ENCODE assay signal across 23 mouse cellular contexts in genomic region chr8:12497420-12497819, GRCm38 (mm10).
"Had no signal": no experiment of that assay in that cellular context is flagged by ENCODE, and none has a peak within 500 bp of the region (broad histone marks: within the 10 kb centered on the region; RNA-seq: fewer than 3 reads in every experiment).

No protein-coding gene starts in this region.

- ATAC-seq: intestine, embryonic 16.5 days; liver, embryonic 12.5 days had no signal

- H3K9ac ChIP-seq: limb, embryonic 13.5 days; liver, embryonic 12.5 days; liver, embryonic 15.5 days; lung, embryonic 15.5 days; neural tube, embryonic 12.5 days; neural tube, embryonic 15.5 days had no signal

- H3K4me3 ChIP-seq: left cerebral cortex, adult 2 months; limb, embryonic 13.5 days; liver, embryonic 12.5 days; liver, embryonic 15.5 days; lung, embryonic 15.5 days; megakaryocyte, embryonic 14.5 days; neural tube, embryonic 12.5 days; neural tube, embryonic 15.5 days had no signal

- H3K36me3 ChIP-seq: limb, embryonic 13.5 days; liver, embryonic 12.5 days; liver, embryonic 15.5 days; lung, embryonic 15.5 days; neural tube, embryonic 12.5 days; neural tube, embryonic 15.5 days had no signal

- H3K27ac ChIP-seq: left cerebral cortex, adult 2 months; limb, embryonic 13.5 days; liver, embryonic 12.5 days; liver, embryonic 15.5 days; lung, embryonic 15.5 days; neural tube, embryonic 12.5 days; neural tube, embryonic 15.5 days; stomach, postnatal 0 days had no signal

- DNase-seq: kidney, adult 2 months; kidney, postnatal 14 days; layer of hippocampus, postnatal 36 days; liver; lung, adult 18-20 months; lung, postnatal 10 days; lung, postnatal 36 days; midbrain, embryonic 14.5 days; right cerebral cortex, adult 18-20 months; right cerebral cortex, postnatal 14 days; right cerebral cortex, postnatal 4 days; thymus, postnatal 36 days had no signal

- H3K9me3 ChIP-seq: limb, embryonic 13.5 days; liver, embryonic 12.5 days; liver, embryonic 15.5 days; lung, embryonic 15.5 days; megakaryocyte, embryonic 14.5 days; neural tube, embryonic 12.5 days; neural tube, embryonic 15.5 days had no signal

- H3K4me2 ChIP-seq: limb, embryonic 13.5 days; liver, embryonic 12.5 days; liver, embryonic 15.5 days; lung, embryonic 15.5 days; midbrain, embryonic 11.5 days; neural tube, embryonic 12.5 days; neural tube, embryonic 15.5 days had no signal

- H3K4me1 ChIP-seq: liver, embryonic 12.5 days; liver, embryonic 15.5 days; lung, embryonic 15.5 days; megakaryocyte, embryonic 14.5 days had no signal
